Mouse (Mus musculus) heart, adult 2 months (tissue): ENCODE data around the gene Arhgef28.

ENCODE experiments used
- CTCF ChIP-seq: fragments of 200-600 bp; IDR thresholded peaks from 2 replicates; pipeline ENCODE4 v1.8.1; 2022; ENCODE audit warnings: antibody characterized with exemption, mild to moderate bottlenecking, moderate library complexity
- EP300 ChIP-seq: fragments of 200-500 bp; IDR thresholded peaks from 2 replicates; pipeline ENCODE4 v1.6.1; 2011; ENCODE audit warnings: low read depth, low read length, control low read depth; ENCODE audit not compliant: insufficient read depth
- POLR2A ChIP-seq: fragments of 200-500 bp; IDR thresholded peaks from 2 replicates; pipeline ENCODE4 v1.6.1; 2011; ENCODE audit warnings: mild to moderate bottlenecking, low read depth, low read length, control low read depth; ENCODE audit not compliant: insufficient read depth

DNA sequence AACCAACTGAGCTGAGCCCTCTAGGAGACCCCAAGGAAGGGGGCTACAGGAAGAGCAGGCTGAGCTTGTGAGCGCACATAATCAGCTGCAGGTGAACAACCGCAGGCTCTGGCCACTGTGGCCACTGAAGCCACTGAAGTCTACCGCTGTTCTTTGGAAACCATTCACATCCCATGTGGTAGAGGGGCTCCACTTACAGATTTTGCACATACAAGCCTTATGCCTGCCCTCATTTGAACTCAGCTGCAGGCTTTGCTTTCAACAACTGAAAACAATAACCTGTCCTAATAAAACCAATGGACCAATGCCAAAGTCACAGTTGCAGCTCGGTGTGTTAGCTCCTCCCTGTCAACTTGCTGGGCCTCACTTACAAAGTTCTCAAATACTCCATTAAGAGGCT is 126.6 kb downstream of the Arhgef28 start:
- no peak for TF ChIP-seq POLR2A
- no peak for TF ChIP-seq CTCF
- no peak for TF ChIP-seq EP300
